30 mouse cellular contexts compared by ENCODE assay signal in genomic region chr8:93040256-93040655, GRCm38 (mm10). TPM values are rescaled to one million over a fixed set of nuclear protein-coding genes. Genes with fewer than 3 reads are reported as not detected.
A peak's percentile ranks its signal among the peaks of the same experiment; 100 is the strongest.
DNase-seq lines count a peak whose midpoint lies in the region; ATAC-seq lines count a peak whose summit lies in the region.
"Had no signal": no experiment of that assay in that cellular context is flagged by ENCODE, and none has a peak within 500 bp of the region (broad histone marks: within the 10 kb centered on the region; RNA-seq: fewer than 3 reads in every experiment).

No protein-coding gene starts in this region.

- no peak for ATAC-seq in midbrain, embryonic 11.5 days (ENCODE audit: low FRiP score)
- ATAC-seq: forebrain, postnatal 0 days; inflammation-experienced regulatory T-cells, adult 6 months; midbrain, embryonic 15.5 days had no signal

- H3K4me3 ChIP-seq in midbrain, embryonic 11.5 days (ENCODE audit: low read depth, low read length): no peak overlapping the region
- H3K4me3 ChIP-seq: forebrain, embryonic 10.5 days; heart, embryonic 12.5 days; hindbrain, embryonic 13.5 days; midbrain, embryonic 15.5 days; myocyte had no signal

- 87% methylated on average over 2 of the region's 2 CpGs for WGBS in midbrain, embryonic 11.5 days

- intact Hi-C loops in left cerebral cortex, postnatal 4 days (cut with DNase I): no loop called here

- peaks cover 4% of the 10 kb centered on the region; the same call in 1 of the 2 replicates for H3K4me1 ChIP-seq in midbrain, embryonic 11.5 days (ENCODE audit: control insufficient read depth, insufficient read depth, low read length)
- H3K4me1 ChIP-seq: midbrain, embryonic 15.5 days had no signal

- no peaks in the 10 kb centered on the region for H3K9me3 ChIP-seq in midbrain, embryonic 11.5 days (ENCODE audit: control insufficient read depth, low read length)
- H3K9me3 ChIP-seq: forebrain, embryonic 10.5 days; heart, embryonic 12.5 days; hindbrain, embryonic 13.5 days; midbrain, embryonic 15.5 days had no signal

- no peaks in the 10 kb centered on the region for H3K27me3 ChIP-seq in midbrain, embryonic 11.5 days (ENCODE audit: control insufficient read depth, insufficient read depth, low read length)
- H3K27me3 ChIP-seq: CH12.LX; heart, embryonic 12.5 days; hindbrain, embryonic 13.5 days; midbrain, embryonic 15.5 days had no signal

- no peaks in the 10 kb centered on the region for H3K36me3 ChIP-seq in midbrain, embryonic 11.5 days (ENCODE audit: control insufficient read depth, insufficient read depth, low read length)
- H3K36me3 ChIP-seq: forebrain, embryonic 10.5 days; heart, embryonic 12.5 days; hindbrain, embryonic 13.5 days; midbrain, embryonic 15.5 days had no signal

- H3K9ac ChIP-seq in midbrain, embryonic 11.5 days (ENCODE audit: low read length): no peak overlapping the region
- H3K9ac ChIP-seq: forebrain, postnatal 0 days; heart, embryonic 12.5 days; hindbrain, embryonic 13.5 days; midbrain, embryonic 15.5 days had no signal

- H3K4me2 ChIP-seq in midbrain, embryonic 11.5 days: no peak overlapping the region
- H3K4me2 ChIP-seq: heart, embryonic 12.5 days; hindbrain, embryonic 13.5 days; liver, embryonic 11.5 days; midbrain, embryonic 15.5 days had no signal

- no peak overlapping the region for H3K27ac ChIP-seq in midbrain, embryonic 11.5 days (ENCODE audit: low read depth, low read length)
- H3K27ac ChIP-seq: forebrain, embryonic 10.5 days; hindbrain, embryonic 13.5 days; midbrain, embryonic 15.5 days had no signal

- DNase-seq in frontal cortex, adult 2 months (ENCODE audit: extremely low spot score in 1 of 2, low spot score in 1 of 2): peak; percentile 39 to 51
- DNase-seq in frontal cortex, postnatal 14 days (ENCODE audit: low spot score in 2 of 2): no peak
- peak; percentile 8 to 11 for DNase-seq in left cerebral cortex, adult 18-20 months (ENCODE audit: low spot score in 2 of 2)
- no peak for DNase-seq in left cerebral cortex, postnatal 4 days
- peak; percentile 49 for DNase-seq in NIH3T3 (ENCODE audit: low read depth)
- DNase-seq in skeletal muscle tissue, adult 2 months (ENCODE audit: low read depth, low spot score): peak; percentile 27
- no peak for DNase-seq in midbrain, embryonic 11.5 days (ENCODE audit: low spot score, missing footprints)
- DNase-seq: cerebellum, adult 9-10 months; forebrain, postnatal 0 days; kidney, adult 8-10 months; lung, adult 18-20 months; lung, postnatal 14 days; thymus, postnatal 25 days had no signal

RNA-seq across cellular contexts. Expression of gene Ces1a, which starts 7.7 kb away (rescaled TPM):
- 0.04 TPM in 2 replicates for polyA plus RNA-seq in frontal cortex, adult 2 months (2012; rRNA removed)
- under 1 TPM; 0.23 to 0.40 TPM for total RNA-seq in left cerebral cortex, adult 18-20 months (2021)
- total RNA-seq in left cerebral cortex, postnatal 4 days (2021): not detected
- polyA plus RNA-seq in midbrain, embryonic 11.5 days (2014; fragmentation: Nextera tagmentation; extraction: Ambion mirVana): not detected in 2 replicates
- total RNA-seq: adrenal gland, adult 18-20 months; CH12.LX; common myeloid progenitor, adult 5-6 weeks; forebrain, postnatal 0 days; gastrocnemius, postnatal 4 days; heart, postnatal 25 days; megakaryocyte, adult 5-6 weeks; MEL had no signal
- polyA plus RNA-seq: embryonic facial prominence, embryonic 11.5 days; forebrain, embryonic 10.5 days; forebrain, postnatal 0 days; heart, embryonic 12.5 days; hindbrain, embryonic 13.5 days; inflammation-experienced regulatory T-cells, adult 6 months; limb, embryonic 11.5 days; liver, embryonic 11.5 days; midbrain, embryonic 15.5 days; neural tube, embryonic 14.5 days had no signal

RNA-seq across cellular contexts. Expression of gene Ces1b, which starts 39.6 kb away (rescaled TPM):
- polyA plus RNA-seq in frontal cortex, adult 2 months (2012; rRNA removed): not detected in 2 replicates
- not detected for total RNA-seq in left cerebral cortex, adult 18-20 months (2021)
- not detected for total RNA-seq in left cerebral cortex, postnatal 4 days (2021)
- polyA plus RNA-seq in midbrain, embryonic 11.5 days (2014; fragmentation: Nextera tagmentation; extraction: Ambion mirVana): not detected in 2 replicates
- total RNA-seq: adrenal gland, adult 18-20 months; CH12.LX; common myeloid progenitor, adult 5-6 weeks; forebrain, postnatal 0 days; gastrocnemius, postnatal 4 days; heart, postnatal 25 days; megakaryocyte, adult 5-6 weeks; MEL had no signal
- polyA plus RNA-seq: embryonic facial prominence, embryonic 11.5 days; forebrain, embryonic 10.5 days; forebrain, postnatal 0 days; heart, embryonic 12.5 days; hindbrain, embryonic 13.5 days; inflammation-experienced regulatory T-cells, adult 6 months; limb, embryonic 11.5 days; liver, embryonic 11.5 days; midbrain, embryonic 15.5 days; myocyte; neural tube, embryonic 14.5 days had no signal

Comparison
In these comparisons a context has a peak if more than half of its experiments do, and no peak if none do; other contexts are left out.
1. DNase-seq: peak in frontal cortex, adult 2 months (2 of 2), left cerebral cortex, adult 18-20 months (2 of 2), NIH3T3 (single experiment) and skeletal muscle tissue, adult 2 months (single experiment); none in frontal cortex, postnatal 14 days (0 of 2), left cerebral cortex, postnatal 4 days (single experiment) and midbrain, embryonic 11.5 days (single experiment).